Mouse (Mus musculus): ENCODE measurements around the gene Armc10.
"Not testable (repeated sequence)": the region's sequence is repeated elsewhere in the genome, so short reads cannot be mapped to it uniquely, and the experiment has no call there.

Armc10 gene

DNA sequence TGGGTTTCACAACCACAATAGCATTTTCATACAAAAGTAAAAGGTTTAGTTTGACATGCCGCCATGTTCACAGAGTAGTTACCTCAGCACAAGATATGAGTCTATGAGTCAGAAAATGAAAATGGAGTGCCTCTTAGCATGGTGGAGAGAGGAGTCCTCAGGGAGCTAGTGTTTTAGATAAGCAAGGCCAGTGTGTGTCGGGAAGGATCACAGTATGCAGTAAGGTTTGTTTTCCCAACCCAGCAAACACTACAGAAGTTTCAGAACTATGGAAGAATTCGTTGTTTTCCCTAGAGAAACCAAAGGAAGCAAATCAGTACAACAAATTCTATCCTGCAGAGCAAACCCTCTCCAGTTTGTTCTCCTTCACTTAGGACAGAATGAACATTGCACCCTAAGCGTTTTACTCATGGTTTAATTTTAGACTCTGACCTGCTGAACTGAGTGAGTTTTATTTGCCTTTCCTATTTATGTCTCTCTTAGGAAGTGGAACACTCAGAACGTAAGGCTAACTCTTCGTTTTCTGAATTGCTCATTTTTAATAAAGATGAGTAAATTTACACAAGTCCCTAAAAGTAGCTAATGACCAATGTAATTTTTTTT, 57.4 kb downstream of the Armc10 start:
- DNase-seq (ENCODE audit: low read depth, low spot score) = no peak

DNA sequence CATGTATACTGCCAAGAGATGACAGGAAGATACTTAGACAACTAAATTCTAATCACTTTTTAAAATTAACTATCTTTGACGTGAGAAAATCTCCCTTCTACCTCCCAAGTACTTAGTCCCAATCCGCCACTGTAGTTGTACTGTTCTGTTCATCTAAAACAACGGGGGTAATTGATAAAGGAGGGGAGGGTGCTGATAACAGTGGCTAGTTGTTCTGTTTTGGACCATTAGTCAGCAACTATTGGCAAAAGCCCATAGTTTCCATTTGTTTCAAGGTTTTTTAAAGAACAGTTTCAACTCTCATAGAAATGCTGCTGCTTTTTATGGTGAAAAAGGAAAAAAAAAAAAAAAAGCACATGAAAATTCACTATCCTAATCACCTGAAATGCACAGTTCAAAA, 58.1 kb downstream of the Armc10 start:
- DNase-seq (ENCODE audit: low read depth, low spot score) = no peak

- no peak for DNase-seq (ENCODE audit: low read depth, low spot score)
These were observed 60.9 kb downstream of the Armc10 start for GRCm38 (mm10) chr5:21706546-21706945.

GRCm38 (mm10) chr5:21708011-21708410, 62.4 kb downstream of the Armc10 start:
- DNase-seq (ENCODE audit: low read depth, low spot score) = not testable (repeated sequence)
